Mouse (Mus musculus): ENCODE data around the gene Il17d. TPM values are rescaled to one million over a fixed set of nuclear protein-coding genes. Genes with fewer than 3 reads are reported as not detected.

Il17d gene
- total RNA-seq (2023) = not detected in 4 replicates

GRCm38 (mm10) chr14:57524671-57525387, at the start of gene Il17d:
Gene Il17d (plus strand): TSS chr14:57524777.

DNA sequence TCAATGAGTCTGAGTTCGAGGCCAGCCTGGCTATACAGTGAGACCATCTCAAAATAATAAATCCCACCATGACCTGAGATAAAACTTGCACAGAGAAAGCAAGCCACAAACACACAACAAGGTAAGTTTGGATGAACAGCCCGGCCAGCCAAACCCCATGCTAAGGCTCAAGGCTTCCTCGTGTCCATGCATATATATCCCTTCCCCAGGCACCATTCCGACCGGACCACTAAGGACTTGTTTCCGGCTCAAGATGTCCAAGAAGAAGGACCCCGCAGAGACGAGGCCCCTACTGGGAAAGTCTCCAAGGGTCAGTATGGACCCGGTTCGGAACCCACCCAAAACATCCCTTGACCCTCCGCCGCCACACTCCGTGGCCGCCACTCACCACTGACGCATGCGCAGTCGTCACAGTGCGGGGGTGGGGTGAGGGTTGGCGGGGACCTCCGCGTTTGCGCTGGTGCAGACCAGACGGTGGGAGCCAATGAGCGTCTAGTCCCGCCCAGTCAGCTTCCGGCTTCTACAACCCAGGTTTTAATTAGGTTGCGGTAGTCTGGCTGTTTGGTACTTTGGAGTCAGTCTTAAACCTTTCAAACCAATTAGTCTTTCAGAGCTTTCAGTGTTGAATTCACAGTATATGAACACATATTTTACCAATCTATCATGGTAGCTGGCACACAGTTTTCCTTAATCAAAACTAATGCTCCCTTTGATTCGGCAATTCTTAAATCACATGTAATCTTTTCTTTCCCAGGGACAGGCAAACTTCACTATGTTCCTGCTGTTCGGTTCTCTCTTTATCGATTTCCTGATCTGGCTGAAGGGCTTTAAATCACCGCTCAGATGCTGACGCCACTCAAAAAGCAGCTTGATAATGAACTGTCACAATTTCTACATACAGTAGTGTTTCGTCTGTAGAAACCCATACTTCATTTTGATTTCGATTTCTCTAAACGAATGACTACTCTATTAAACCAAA, 46.9 kb downstream of the Il17d start, which contains the start of gene Eef1akmt1:
Gene Eef1akmt1, minus strand, starts transcription at position 458 of the 979 bp plus-strand sequence.

Other genes with a start within 250 kb of the Il17d start
- 11.9 to 15.8 TPM (median 13.8 TPM) in 4 replicates for gene Cryl1, start 126.2 kb upstream of the Il17d start, total RNA-seq (2023)
- 4.5 to 8.7 TPM (median 7.5 TPM) in 4 replicates for gene Ift88, start 100.7 kb upstream of the Il17d start, total RNA-seq (2023)
- 5.5 to 7.1 TPM (median 6.8 TPM) in 4 replicates for gene Eef1akmt1, start 46.8 kb downstream of the Il17d start, total RNA-seq (2023)
- 36.3 to 42.7 TPM (median 39.4 TPM) in 4 replicates for gene Xpo4, start 140.7 kb downstream of the Il17d start, total RNA-seq (2023)
- 3.9 TPM in 1 of 4 replicates, not detected in the others for gene Gm49361, start 221.3 kb downstream of the Il17d start, total RNA-seq (2023)
- 90.9 to 112 TPM (median 93.9 TPM) in 4 replicates for gene Lats2, start 233.6 kb downstream of the Il17d start, total RNA-seq (2023)